Mouse (Mus musculus) monocyte, adult 2 months (primary cell): ENCODE results near the gene Gpr155.
A peak's percentile ranks its signal among the peaks of the same experiment; 100 is the strongest.

Experiments
- DNase-seq, 2 experiments: peaks; one replicate each; pipeline ENCODE4 v3.0.0; 2022; ENCODE audit warnings: low spot score in 2 of 2, low read depth in 1 of 2

Gene Gpr155

GRCm38 (mm10) chr2:73325871-73326270 is 60.5 kb downstream of the Gpr155 start:
- DNase-seq: no peak

GRCm38 (mm10) chr2:73322991-73323390 is 63.4 kb downstream of the Gpr155 start:
- DNase-seq: no peak

GRCm38 (mm10) chr2:73319218-73319617 is 67.2 kb downstream of the Gpr155 start:
- no peak for DNase-seq

- no peak for DNase-seq
These were observed 68.9 kb downstream of the Gpr155 start for GRCm38 (mm10) chr2:73317426-73317825.

GRCm38 (mm10) chr2:73314311-73314710 is 72.1 kb downstream of the Gpr155 start:
- no peak for DNase-seq

- no peak for DNase-seq
These were observed 73.3 kb downstream of the Gpr155 start for GRCm38 (mm10) chr2:73313117-73313501.

GRCm38 (mm10) chr2:73312152-73313116 is 73.9 kb downstream of the Gpr155 start, which contains the start of the genes Scrn3 and Cir1:
Gene Scrn3, plus strand, starts transcription at chr2:73312601.
Gene Cir1, minus strand, starts transcription at chr2:73312701.
- DNase-seq: peak; percentile 86

- no peak for DNase-seq
These were observed 80.4 kb downstream of the Gpr155 start for GRCm38 (mm10) chr2:73306006-73306405.

- no peak for DNase-seq
These were observed 81.9 kb downstream of the Gpr155 start for GRCm38 (mm10) chr2:73304506-73304905.

- no peak for DNase-seq
These were observed 83.7 kb downstream of the Gpr155 start for GRCm38 (mm10) chr2:73302722-73303121.

GRCm38 (mm10) chr2:73301979-73302378 is 84.4 kb downstream of the Gpr155 start:
- DNase-seq: no peak

- DNase-seq: no peak
These were observed 87.5 kb downstream of the Gpr155 start for GRCm38 (mm10) chr2:73298841-73299240.

GRCm38 (mm10) chr2:73298154-73298553 is 88.2 kb downstream of the Gpr155 start:
- DNase-seq: no peak

GRCm38 (mm10) chr2:73295023-73295422 is 91.3 kb downstream of the Gpr155 start:
- DNase-seq: no peak
